ENCODE assay signal across 18 mouse cellular contexts in the genomic region with DNA sequence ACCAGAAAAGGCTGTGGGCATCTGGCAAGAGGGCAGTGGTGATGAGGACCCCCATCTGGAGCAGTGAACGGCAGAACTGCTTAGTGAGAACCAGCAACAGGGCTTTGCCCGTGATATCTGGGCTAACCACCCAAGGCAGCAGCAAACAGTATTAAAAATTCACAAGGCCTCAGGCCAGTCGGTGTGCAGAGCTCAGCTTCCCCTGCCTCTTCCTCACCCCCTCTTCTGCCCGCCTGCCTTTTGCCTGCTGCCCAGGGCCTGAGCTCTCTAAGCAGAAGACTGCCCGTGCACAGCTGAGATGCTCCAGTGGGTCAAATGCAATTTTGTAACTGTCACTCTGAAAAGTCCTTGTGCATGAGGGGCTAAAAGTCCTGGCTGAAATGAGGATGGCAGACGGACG.
A peak's percentile ranks its signal among the peaks of the same experiment; 100 is the strongest.
DNase-seq lines count a peak whose midpoint lies in the region; ATAC-seq and TF ChIP-seq lines count a peak whose summit lies in the region.
"Had no signal": no experiment of that assay in that cellular context is flagged by ENCODE, and none has a peak within 500 bp of the region (broad histone marks: within the 10 kb centered on the region; RNA-seq: fewer than 3 reads in every experiment).

No protein-coding gene starts in this region.

- no peak for TF ChIP-seq CTCF in thymus, adult 2 months (IDR thresholded peaks at IDR 0.05; ENCODE audit: borderline replicate concordance, control insufficient read depth, extremely low read depth, insufficient read depth, low read length, poor library complexity)

- WGBS in liver, embryonic 11.5 days: 56% methylated on average over 7 of the region's 7 CpGs
- 49% methylated on average over 7 of the region's 7 CpGs for WGBS in liver, embryonic 12.5 days (ENCODE audit: insufficient replicate concordance)
- 52% methylated on average over 7 of the region's 7 CpGs for WGBS in midbrain, embryonic 14.5 days
- WGBS in thymus, adult 2 months: 85% methylated on average over 7 of the region's 7 CpGs

- peak overlapping the region; percentile 89 for H3K27ac ChIP-seq in liver, embryonic 11.5 days (ENCODE audit: low read depth, low read length)
- peak overlapping the region; percentile 95 for H3K27ac ChIP-seq in liver, embryonic 12.5 days
- H3K27ac ChIP-seq in midbrain, embryonic 14.5 days (replicated peaks; ENCODE audit: low read depth, low read length): peak overlapping the region; percentile 60
- H3K27ac ChIP-seq in thymus, adult 2 months (ENCODE audit: control insufficient read depth, insufficient read depth, low read length): no peak overlapping the region
- H3K27ac ChIP-seq: forebrain, embryonic 15.5 days; kidney, embryonic 15.5 days; limb, embryonic 15.5 days; neural tube, embryonic 15.5 days had no signal

- peak; percentile 70 for DNase-seq in heart, adult 11 months
- no peak for DNase-seq in heart, adult 18-20 months
- DNase-seq in liver, embryonic 11.5 days (ENCODE audit: low spot score): no peak
- DNase-seq in liver: no peak
- DNase-seq in midbrain, embryonic 14.5 days: peak; percentile 40
- no peak for DNase-seq in lung, adult 18-20 months
- no peak for DNase-seq in thymus, adult 2 months
- DNase-seq: cerebellum, adult 9-11 months; lung, postnatal 14 days; right cerebral cortex, postnatal 4 days; thymus, postnatal 36 days had no signal

- ATAC-seq in liver, embryonic 11.5 days (replicated peaks; ENCODE audit: low FRiP score): peak; percentile 21
- peak; percentile 5 for ATAC-seq in liver, embryonic 12.5 days
- ATAC-seq in midbrain, embryonic 14.5 days (ENCODE audit: low FRiP score, low TSS enrichment): no peak
- ATAC-seq: forebrain, embryonic 15.5 days; inflammation-experienced regulatory T-cells, adult 6 months had no signal

- H3K4me3 ChIP-seq in liver, embryonic 11.5 days (ENCODE audit: low read depth, low read length): no peak overlapping the region
- peak overlapping the region; percentile 21 for H3K4me3 ChIP-seq in liver, embryonic 12.5 days
- H3K4me3 ChIP-seq in midbrain, embryonic 14.5 days (replicated peaks; ENCODE audit: low read depth, low read length): no peak overlapping the region
- no peak overlapping the region for H3K4me3 ChIP-seq in thymus, adult 2 months (ENCODE audit: control insufficient read depth, insufficient read depth, low read length)
- H3K4me3 ChIP-seq: forebrain, embryonic 15.5 days; kidney, embryonic 15.5 days; limb, embryonic 15.5 days; neural tube, embryonic 15.5 days had no signal

- H3K36me3 ChIP-seq in liver, embryonic 11.5 days (ENCODE audit: control insufficient read depth, insufficient read depth, low read length): no peaks in the 10 kb centered on the region
- no peaks in the 10 kb centered on the region for H3K36me3 ChIP-seq in liver, embryonic 12.5 days
- peaks cover 51% of the 10 kb centered on the region for H3K36me3 ChIP-seq in midbrain, embryonic 14.5 days (ENCODE audit: control insufficient read depth, insufficient read depth, low read length)
- no peaks in the 10 kb centered on the region for H3K36me3 ChIP-seq in thymus, adult 2 months (ENCODE audit: control insufficient read depth, insufficient read depth, low read length)
- H3K36me3 ChIP-seq: kidney, embryonic 15.5 days; limb, embryonic 15.5 days had no signal

- peaks cover 25% of the 10 kb centered on the region for H3K4me1 ChIP-seq in liver, embryonic 11.5 days (replicated peaks; ENCODE audit: control insufficient read depth, insufficient read depth, low read length)
- peaks cover 62% of the 10 kb centered on the region for H3K4me1 ChIP-seq in liver, embryonic 12.5 days
- H3K4me1 ChIP-seq in midbrain, embryonic 14.5 days (ENCODE audit: control insufficient read depth, insufficient read depth, low read length): peaks cover 5% of the 10 kb centered on the region; the same call in 1 of the 2 replicates
- no peaks in the 10 kb centered on the region for H3K4me1 ChIP-seq in thymus, adult 2 months (replicated peaks; ENCODE audit: control insufficient read depth, insufficient read depth, low read length)
- H3K4me1 ChIP-seq: kidney, embryonic 15.5 days; limb, embryonic 15.5 days; neural tube, embryonic 15.5 days had no signal

- no peak overlapping the region for H3K9ac ChIP-seq in liver, embryonic 11.5 days (ENCODE audit: low read depth, low read length)
- H3K9ac ChIP-seq in liver, embryonic 12.5 days: peak overlapping the region; percentile 50
- H3K9ac ChIP-seq in midbrain, embryonic 14.5 days (replicated peaks; ENCODE audit: low read length): no peak overlapping the region
- H3K9ac ChIP-seq: forebrain, embryonic 15.5 days; kidney, embryonic 15.5 days; limb, embryonic 15.5 days; neural tube, embryonic 15.5 days had no signal

- H3K4me2 ChIP-seq in liver, embryonic 11.5 days: peak overlapping the region; percentile 58
- peak overlapping the region; percentile 69 for H3K4me2 ChIP-seq in liver, embryonic 12.5 days
- no peak overlapping the region for H3K4me2 ChIP-seq in midbrain, embryonic 14.5 days (ENCODE audit: low read length)
- H3K4me2 ChIP-seq: forebrain, embryonic 15.5 days; kidney, embryonic 15.5 days; limb, embryonic 15.5 days; neural tube, embryonic 15.5 days had no signal

- no peak for TF ChIP-seq POLR2A in thymus, adult 2 months (IDR thresholded peaks at IDR 0.05; ENCODE audit: control insufficient read depth, extremely low read depth, insufficient read depth, low read length, poor library complexity)

- H3K9me3 ChIP-seq in liver, embryonic 11.5 days (ENCODE audit: control insufficient read depth, low read length): no peaks in the 10 kb centered on the region
- H3K9me3 ChIP-seq in liver, embryonic 12.5 days (replicated peaks): no peaks in the 10 kb centered on the region
- no peaks in the 10 kb centered on the region; the same call in 1 of the 2 replicates for H3K9me3 ChIP-seq in midbrain, embryonic 14.5 days (ENCODE audit: control insufficient read depth, low read length)
- H3K9me3 ChIP-seq: forebrain, embryonic 15.5 days; limb, embryonic 15.5 days; neural tube, embryonic 15.5 days had no signal

- H3K27me3 ChIP-seq in liver, embryonic 11.5 days (replicated peaks; ENCODE audit: control insufficient read depth, insufficient read depth, low read length): no peaks in the 10 kb centered on the region
- H3K27me3 ChIP-seq in liver, embryonic 12.5 days (replicated peaks): no peaks in the 10 kb centered on the region
- H3K27me3 ChIP-seq in midbrain, embryonic 14.5 days (ENCODE audit: control insufficient read depth, insufficient read depth, low read length): no peaks in the 10 kb centered on the region
- no peaks in the 10 kb centered on the region for H3K27me3 ChIP-seq in thymus, adult 2 months (ENCODE audit: control insufficient read depth, insufficient read depth, low read length)
- H3K27me3 ChIP-seq: CH12.LX; forebrain, embryonic 15.5 days; kidney, embryonic 15.5 days; limb, embryonic 15.5 days; neural tube, embryonic 15.5 days had no signal

Comparison
In these comparisons a context has a peak if more than half of its experiments do, and no peak if none do; other contexts are left out.
1. DNase-seq: peak in heart, adult 11 months (single experiment) and midbrain, embryonic 14.5 days (single experiment); none in heart, adult 18-20 months (0 of 2), liver, embryonic 11.5 days (single experiment), liver (single experiment), lung, adult 18-20 months (0 of 2) and thymus, adult 2 months (single experiment).